Mouse (Mus musculus): ENCODE data around the gene Cdc14b. TPM values are rescaled to one million over a fixed set of nuclear protein-coding genes. Genes with fewer than 3 reads are reported as not detected.

Gene Cdc14b
- polyA plus RNA-seq, 1 experiment from 2014 or later = 3.5 TPM

- no peak overlapping the region for H3K27ac ChIP-seq (ENCODE audit: low read depth, low read length)
- H3K27me3 ChIP-seq (replicated peaks; ENCODE audit: control insufficient read depth, insufficient read depth, low read length) = no peaks in the 10 kb centered on the region
- ATAC-seq (no peak), DNase-seq (ENCODE audit: low spot score) (no peak)
- WGBS = 83% methylated on average over 3 of the region's 3 CpGs
- no peak overlapping the region for H3K4me3 ChIP-seq (ENCODE audit: low read depth, low read length)
- no peaks in the 10 kb centered on the region for H3K36me3 ChIP-seq (ENCODE audit: control insufficient read depth, insufficient read depth, low read length)
- no peaks in the 10 kb centered on the region for H3K4me1 ChIP-seq (ENCODE audit: control insufficient read depth, insufficient read depth, low read length)
- no peak overlapping the region for H3K9ac ChIP-seq (ENCODE audit: low read length)
- H3K4me2 ChIP-seq (ENCODE audit: low read length) = no peak overlapping the region
- H3K9me3 ChIP-seq (replicated peaks; ENCODE audit: control insufficient read depth, low read length) = no peaks in the 10 kb centered on the region
Measured at GRCm38 (mm10) chr13:64235777-64236176, 39.3 kb downstream of the Cdc14b start.

GRCm38 (mm10) chr13:64235062-64235715 lies 39.9 kb downstream of the Cdc14b start:
- DNase-seq (ENCODE audit: low spot score) (peak; percentile 40), ATAC-seq (no peak)
- Histone ChIP-seq H3K9me3 (replicated peaks; ENCODE audit: control insufficient read depth, low read length) (no peaks in the 10 kb centered on the region), H3K27me3 (replicated peaks; ENCODE audit: control insufficient read depth, insufficient read depth, low read length) (no peaks in the 10 kb centered on the region), H3K4me2 (ENCODE audit: low read length) (no peak overlapping the region), H3K9ac (ENCODE audit: low read length) (no peak overlapping the region), H3K4me3 (ENCODE audit: low read depth, low read length) (no peak overlapping the region), H3K27ac (ENCODE audit: low read depth, low read length) (no peak overlapping the region), H3K36me3 (ENCODE audit: control insufficient read depth, insufficient read depth, low read length) (no peaks in the 10 kb centered on the region), H3K4me1 (ENCODE audit: control insufficient read depth, insufficient read depth, low read length) (no peaks in the 10 kb centered on the region)
- 76% methylated on average over 4 of the region's 4 CpGs for WGBS

- Histone ChIP-seq H3K9ac (ENCODE audit: low read length) (no peak overlapping the region), H3K27me3 (replicated peaks; ENCODE audit: control insufficient read depth, insufficient read depth, low read length) (no peaks in the 10 kb centered on the region), H3K4me1 (ENCODE audit: control insufficient read depth, insufficient read depth, low read length) (no peaks in the 10 kb centered on the region), H3K9me3 (replicated peaks; ENCODE audit: control insufficient read depth, low read length) (no peaks in the 10 kb centered on the region), H3K36me3 (ENCODE audit: control insufficient read depth, insufficient read depth, low read length) (no peaks in the 10 kb centered on the region), H3K27ac (ENCODE audit: low read depth, low read length) (no peak overlapping the region), H3K4me3 (ENCODE audit: low read depth, low read length) (no peak overlapping the region), H3K4me2 (ENCODE audit: low read length) (no peak overlapping the region)
- ATAC-seq (no peak), DNase-seq (ENCODE audit: low spot score) (no peak)
- 85% methylated on average over 4 of the region's 4 CpGs for WGBS
Measured at GRCm38 (mm10) chr13:64233139-64233538, 42.0 kb downstream of the Cdc14b start.

GRCm38 (mm10) chr13:64226725-64227124 lies 48.4 kb downstream of the Cdc14b start:
- Histone ChIP-seq H3K27ac (ENCODE audit: low read depth, low read length) (no peak overlapping the region), H3K4me1 (ENCODE audit: control insufficient read depth, insufficient read depth, low read length) (no peaks in the 10 kb centered on the region), H3K27me3 (replicated peaks; ENCODE audit: control insufficient read depth, insufficient read depth, low read length) (no peaks in the 10 kb centered on the region), H3K4me3 (ENCODE audit: low read depth, low read length) (no peak overlapping the region), H3K36me3 (ENCODE audit: control insufficient read depth, insufficient read depth, low read length) (no peaks in the 10 kb centered on the region), H3K9me3 (replicated peaks; ENCODE audit: control insufficient read depth, low read length) (no peaks in the 10 kb centered on the region), H3K4me2 (ENCODE audit: low read length) (no peak overlapping the region), H3K9ac (ENCODE audit: low read length) (no peak overlapping the region)
- DNase-seq (ENCODE audit: low spot score) (no peak), ATAC-seq (no peak)
- WGBS = 90% methylated on average over 4 of the region's 4 CpGs

- Histone ChIP-seq H3K9me3 (replicated peaks; ENCODE audit: control insufficient read depth, low read length) (no peaks in the 10 kb centered on the region), H3K27ac (ENCODE audit: low read depth, low read length) (no peak overlapping the region), H3K36me3 (ENCODE audit: control insufficient read depth, insufficient read depth, low read length) (no peaks in the 10 kb centered on the region), H3K4me1 (ENCODE audit: control insufficient read depth, insufficient read depth, low read length) (no peaks in the 10 kb centered on the region), H3K4me2 (ENCODE audit: low read length) (no peak overlapping the region), H3K4me3 (ENCODE audit: low read depth, low read length) (no peak overlapping the region), H3K27me3 (replicated peaks; ENCODE audit: control insufficient read depth, insufficient read depth, low read length) (no peaks in the 10 kb centered on the region), H3K9ac (ENCODE audit: low read length) (no peak overlapping the region)
- no peak for ATAC-seq
- no peak for DNase-seq (ENCODE audit: low spot score)
- 97% methylated on average over 3 of the region's 3 CpGs for WGBS
Measured at GRCm38 (mm10) chr13:64225738-64226137, 49.4 kb downstream of the Cdc14b start.

GRCm38 (mm10) chr13:64214891-64215290 lies 60.2 kb downstream of the Cdc14b start:
- H3K27me3 ChIP-seq (replicated peaks; ENCODE audit: control insufficient read depth, insufficient read depth, low read length) = no peaks in the 10 kb centered on the region
- WGBS = 95% methylated on average over 5 of the region's 5 CpGs
- no peaks in the 10 kb centered on the region for H3K36me3 ChIP-seq (ENCODE audit: control insufficient read depth, insufficient read depth, low read length)
- DNase-seq (ENCODE audit: low spot score) = no peak
- H3K4me1 ChIP-seq (ENCODE audit: control insufficient read depth, insufficient read depth, low read length) = no peaks in the 10 kb centered on the region
- no peak overlapping the region for H3K4me2 ChIP-seq (ENCODE audit: low read length)
- no peak for ATAC-seq
- no peak overlapping the region for H3K4me3 ChIP-seq (ENCODE audit: low read depth, low read length)
- H3K27ac ChIP-seq (ENCODE audit: low read depth, low read length) = no peak overlapping the region
- H3K9ac ChIP-seq (ENCODE audit: low read length) = no peak overlapping the region
- H3K9me3 ChIP-seq (replicated peaks; ENCODE audit: control insufficient read depth, low read length) = no peaks in the 10 kb centered on the region

GRCm38 (mm10) chr13:64211995-64212603 lies 63.0 kb downstream of the Cdc14b start:
- no peak overlapping the region for H3K4me2 ChIP-seq (ENCODE audit: low read length)
- no peak for ATAC-seq
- no peaks in the 10 kb centered on the region for H3K4me1 ChIP-seq (ENCODE audit: control insufficient read depth, insufficient read depth, low read length)
- no peaks in the 10 kb centered on the region for H3K9me3 ChIP-seq (replicated peaks; ENCODE audit: control insufficient read depth, low read length)
- 89% methylated on average over 5 of the region's 5 CpGs for WGBS
- no peak for DNase-seq (ENCODE audit: low spot score)
- no peak overlapping the region for H3K4me3 ChIP-seq (ENCODE audit: low read depth, low read length)
- H3K27ac ChIP-seq (ENCODE audit: low read depth, low read length) = no peak overlapping the region
- no peak overlapping the region for H3K9ac ChIP-seq (ENCODE audit: low read length)
- no peaks in the 10 kb centered on the region for H3K27me3 ChIP-seq (replicated peaks; ENCODE audit: control insufficient read depth, insufficient read depth, low read length)
- no peaks in the 10 kb centered on the region for H3K36me3 ChIP-seq (ENCODE audit: control insufficient read depth, insufficient read depth, low read length)

- no peak overlapping the region for H3K9ac ChIP-seq (ENCODE audit: low read length)
- no peak overlapping the region for H3K4me2 ChIP-seq (ENCODE audit: low read length)
- no peaks in the 10 kb centered on the region for H3K27me3 ChIP-seq (replicated peaks; ENCODE audit: control insufficient read depth, insufficient read depth, low read length)
- WGBS = 86% methylated on average over 6 of the region's 6 CpGs
- H3K36me3 ChIP-seq (ENCODE audit: control insufficient read depth, insufficient read depth, low read length) = no peaks in the 10 kb centered on the region
- no peak overlapping the region for H3K27ac ChIP-seq (ENCODE audit: low read depth, low read length)
- no peak for DNase-seq (ENCODE audit: low spot score)
- H3K4me1 ChIP-seq (ENCODE audit: control insufficient read depth, insufficient read depth, low read length) = no peaks in the 10 kb centered on the region
- ATAC-seq = no peak
- no peaks in the 10 kb centered on the region for H3K9me3 ChIP-seq (replicated peaks; ENCODE audit: control insufficient read depth, low read length)
- H3K4me3 ChIP-seq (ENCODE audit: low read depth, low read length) = no peak overlapping the region
Measured at GRCm38 (mm10) chr13:64208146-64208545, 66.9 kb downstream of the Cdc14b start.

GRCm38 (mm10) chr13:64205186-64205585 lies 69.9 kb downstream of the Cdc14b start:
- DNase-seq (ENCODE audit: low spot score) = peak; percentile 6
- Histone ChIP-seq H3K27ac (ENCODE audit: low read depth, low read length) (no peak overlapping the region), H3K9ac (ENCODE audit: low read length) (no peak overlapping the region), H3K9me3 (replicated peaks; ENCODE audit: control insufficient read depth, low read length) (no peaks in the 10 kb centered on the region), H3K27me3 (replicated peaks; ENCODE audit: control insufficient read depth, insufficient read depth, low read length) (no peaks in the 10 kb centered on the region), H3K4me1 (ENCODE audit: control insufficient read depth, insufficient read depth, low read length) (no peaks in the 10 kb centered on the region), H3K4me2 (ENCODE audit: low read length) (no peak overlapping the region), H3K36me3 (ENCODE audit: control insufficient read depth, insufficient read depth, low read length) (no peaks in the 10 kb centered on the region), H3K4me3 (ENCODE audit: low read depth, low read length) (no peak overlapping the region)
- WGBS = 62% methylated on average over 2 of the region's 2 CpGs
- ATAC-seq = no peak
